Mouse (Mus musculus) urinary bladder, postnatal 25 days (tissue): ENCODE results near the gene Ppp1r9a.
"Not testable (repeated sequence)": the region's sequence is repeated elsewhere in the genome, so short reads cannot be mapped to it uniquely, and the experiment has no call there.

Source experiments
- DNase-seq: peaks from one replicate; pipeline ENCODE4 v3.0.0; 2022; ENCODE audit warnings: low spot score

Gene Ppp1r9a

DNA sequence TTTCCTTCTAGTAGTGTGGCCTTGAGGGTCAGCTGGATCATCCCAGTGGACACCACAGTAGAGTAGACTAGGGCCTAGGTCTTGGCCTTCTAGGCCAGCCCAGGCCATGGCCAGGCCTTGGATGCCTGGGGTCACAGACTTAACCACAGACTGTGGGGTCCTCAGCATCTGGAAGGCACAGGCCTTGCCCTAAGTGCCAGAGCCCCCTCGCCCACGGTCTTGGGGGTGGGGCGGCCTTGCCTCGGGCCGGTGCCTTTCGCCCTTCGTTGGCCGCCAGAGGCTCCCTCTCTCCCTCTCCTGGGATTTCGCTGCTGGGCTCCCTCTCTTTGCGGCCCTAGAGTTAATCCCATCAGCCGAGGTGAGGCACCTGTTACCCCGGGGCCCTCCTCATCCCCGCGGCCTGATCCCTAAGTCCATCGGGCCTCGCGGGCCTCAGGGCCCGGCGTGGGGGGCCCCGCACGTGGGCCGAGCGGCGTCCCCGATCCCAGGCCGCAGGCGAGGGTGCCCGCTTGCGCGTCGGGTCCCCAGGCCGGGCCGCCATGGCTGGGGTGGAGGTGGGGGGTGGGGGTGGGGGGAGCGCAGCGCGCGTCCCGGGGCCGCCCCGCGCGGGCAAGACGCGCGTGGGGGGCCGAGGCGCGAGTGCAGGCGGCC is at the start of gene Ppp1r9a:
Ppp1r9a (plus strand) TSS at position 244 of the 651 bp plus-strand sequence.
- DNase-seq: peak; percentile 39

DNA sequence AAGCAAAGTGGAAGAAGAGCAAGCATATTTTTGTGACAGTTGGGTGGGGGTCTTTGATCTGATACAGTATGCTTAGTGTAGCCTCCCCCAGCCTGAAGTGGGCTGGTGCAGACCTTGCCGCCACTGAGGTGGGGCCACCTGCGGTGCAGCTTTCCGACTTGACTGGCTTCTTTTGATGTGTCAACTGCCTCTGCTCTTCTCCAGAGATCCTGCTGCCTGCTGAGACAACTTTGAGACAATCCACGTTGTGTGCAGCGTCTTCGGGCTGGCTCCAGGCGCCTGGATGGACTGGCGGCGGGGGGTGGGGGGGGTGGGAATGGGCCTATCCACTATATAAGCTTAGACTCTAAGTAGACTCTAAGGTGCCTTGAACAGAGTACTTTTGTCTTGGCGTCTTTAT is 47.5 kb upstream of the Ppp1r9a start:
- DNase-seq: no peak

DNA sequence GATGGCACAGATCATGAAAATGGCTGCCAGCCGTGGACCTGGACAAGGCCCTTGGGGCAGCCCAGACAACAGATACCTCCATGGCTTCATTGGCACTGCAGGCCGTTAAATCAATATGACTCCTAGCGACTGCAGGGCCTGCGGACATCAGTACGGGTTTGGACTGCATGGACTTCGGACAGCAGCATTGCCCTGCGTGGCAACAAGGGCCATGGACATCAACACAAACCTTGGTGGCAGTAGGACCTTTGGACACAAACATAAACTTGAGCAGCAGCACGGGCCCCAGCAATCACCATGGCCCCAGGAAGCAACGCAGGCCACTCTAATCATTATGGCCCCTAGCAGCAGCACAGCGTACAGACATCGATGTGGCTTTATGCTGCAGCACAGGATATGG is 45.8 kb upstream of the Ppp1r9a start:
- DNase-seq: no peak

DNA sequence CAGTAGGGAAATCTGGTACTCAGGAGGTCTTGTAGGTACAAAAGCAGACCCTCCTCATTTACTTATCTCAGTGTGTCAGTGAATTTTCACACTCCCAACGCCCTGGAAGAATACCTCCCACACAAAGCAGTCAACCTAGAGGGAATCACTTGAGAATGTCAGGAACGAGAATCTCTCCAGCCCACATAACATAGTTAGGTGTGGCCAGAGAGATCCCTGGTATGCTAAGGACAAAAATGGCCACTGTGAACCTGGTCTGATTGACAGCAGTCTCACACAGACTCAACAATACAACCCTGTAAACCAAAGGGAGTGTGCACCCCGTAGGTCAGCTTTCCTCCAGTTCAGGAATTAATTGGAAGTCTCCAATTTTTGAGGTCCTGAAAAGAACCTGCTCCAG is 18.4 kb upstream of the Ppp1r9a start:
- no peak for DNase-seq

DNA sequence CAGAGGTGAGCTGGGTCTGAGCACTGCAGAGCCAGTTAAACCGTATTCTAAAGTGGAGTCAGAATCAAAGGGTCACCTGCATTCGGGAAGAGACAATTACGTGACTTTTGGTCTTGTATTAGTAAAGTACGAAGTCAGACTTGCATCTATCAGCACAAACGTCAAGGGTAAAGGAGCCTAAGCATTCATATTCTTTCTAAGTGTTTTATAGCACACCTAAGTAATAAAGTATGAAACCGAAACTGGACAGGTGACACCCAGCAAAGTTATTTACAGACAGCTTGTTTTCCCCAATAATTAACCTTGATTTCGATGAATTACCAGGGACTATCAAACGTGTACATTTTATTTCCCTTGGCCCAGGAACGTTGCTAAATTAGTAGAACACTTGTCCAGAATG is 13.2 kb upstream of the Ppp1r9a start:
- DNase-seq: no peak

DNA sequence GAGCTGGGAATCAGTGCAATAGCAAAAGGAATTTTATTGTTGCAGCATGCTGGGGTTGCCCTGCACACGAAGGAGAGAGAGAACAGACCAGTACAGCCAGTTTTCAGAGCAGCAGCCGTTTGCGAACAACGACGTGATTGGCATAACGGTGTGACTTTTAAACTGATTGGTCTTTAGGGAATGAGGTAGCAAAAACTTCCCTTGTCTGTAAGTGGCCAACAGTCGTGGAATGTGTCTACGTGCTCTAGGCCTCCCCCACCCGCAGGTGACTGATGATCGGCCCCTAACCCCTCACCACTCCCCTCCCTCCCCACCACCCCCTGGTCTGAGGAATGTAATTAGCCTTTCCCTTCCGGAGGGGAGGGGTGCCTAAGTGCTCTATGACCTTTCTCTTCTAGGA is 10.3 kb upstream of the Ppp1r9a start:
- no peak for DNase-seq

DNA sequence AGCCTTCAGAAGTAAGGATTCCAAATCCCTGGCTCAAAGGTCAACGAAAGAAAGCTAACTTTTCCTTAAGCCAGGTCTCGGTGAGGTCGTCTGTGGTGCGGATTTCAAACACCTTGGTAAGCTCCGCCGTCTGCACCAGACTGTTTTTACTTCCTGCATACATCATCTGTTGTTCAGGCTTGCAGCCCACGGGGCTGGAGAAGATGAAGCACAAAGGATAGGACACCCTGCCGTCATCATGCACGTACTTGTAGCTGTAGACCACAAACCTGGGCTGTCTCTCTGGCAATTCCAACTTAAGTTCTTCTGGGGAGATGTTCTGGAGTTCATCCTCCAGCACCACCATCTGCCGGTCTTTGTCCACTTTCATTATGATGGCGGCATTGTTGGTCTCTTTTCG is 9.4 kb upstream of the Ppp1r9a start:
- not testable (repeated sequence) for DNase-seq

DNA sequence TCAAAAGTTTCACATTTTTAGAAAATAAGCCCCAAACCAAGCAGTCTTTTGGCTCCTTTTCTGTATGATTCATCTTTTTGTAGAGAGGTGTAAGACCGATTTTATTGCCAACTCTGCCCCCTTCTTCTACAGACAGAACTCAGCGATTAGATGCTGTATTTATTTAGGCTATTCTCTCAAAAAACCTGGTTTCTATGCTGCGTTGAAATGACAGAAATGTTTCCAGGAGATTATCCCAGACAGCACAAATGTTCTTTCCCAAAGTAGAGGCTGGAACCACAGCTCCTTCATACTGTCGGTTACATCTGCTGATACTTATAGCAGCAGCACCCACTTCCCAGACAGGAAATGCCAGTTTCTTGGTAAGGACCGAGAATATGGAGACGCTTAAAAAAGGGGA is 2.8 kb upstream of the Ppp1r9a start:
- DNase-seq: no peak

DNA sequence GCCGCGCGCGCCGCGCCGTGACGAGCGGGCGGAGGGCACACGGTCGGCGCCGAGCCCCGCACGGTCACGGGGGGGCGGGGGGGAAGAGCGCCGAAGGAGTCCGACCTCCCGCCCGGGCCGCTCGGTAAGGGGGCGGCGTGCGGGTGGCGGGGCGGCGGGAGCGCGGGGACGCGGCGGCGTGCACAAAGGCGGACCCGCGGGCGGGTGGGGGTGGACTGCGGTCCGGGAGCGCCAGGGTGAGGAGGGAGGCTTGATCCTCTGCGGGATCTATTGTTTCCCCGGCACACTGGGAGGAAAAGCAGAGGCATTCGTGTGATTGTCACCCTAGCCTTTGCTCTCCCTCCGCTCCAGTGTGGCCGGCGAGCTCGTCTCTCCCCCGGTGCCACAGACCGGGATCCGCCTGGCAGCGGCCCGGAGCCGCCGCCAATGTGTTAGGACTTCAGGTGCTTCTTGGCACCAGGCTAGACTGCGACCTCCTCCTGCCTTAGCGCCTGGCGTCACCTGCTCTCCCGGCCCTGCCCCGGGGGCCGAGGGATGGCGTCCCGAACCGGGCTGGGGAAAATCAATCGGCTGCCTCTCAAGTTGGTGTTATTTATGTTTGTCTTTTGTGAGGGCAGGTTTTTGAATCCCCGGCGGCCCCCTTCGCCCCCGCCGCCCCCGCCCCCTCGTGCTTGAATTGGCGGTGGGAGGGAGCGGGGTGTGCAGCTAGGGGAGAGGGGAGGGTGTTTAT is 773 bp downstream of the Ppp1r9a start:
- DNase-seq: peak; percentile 38

DNA sequence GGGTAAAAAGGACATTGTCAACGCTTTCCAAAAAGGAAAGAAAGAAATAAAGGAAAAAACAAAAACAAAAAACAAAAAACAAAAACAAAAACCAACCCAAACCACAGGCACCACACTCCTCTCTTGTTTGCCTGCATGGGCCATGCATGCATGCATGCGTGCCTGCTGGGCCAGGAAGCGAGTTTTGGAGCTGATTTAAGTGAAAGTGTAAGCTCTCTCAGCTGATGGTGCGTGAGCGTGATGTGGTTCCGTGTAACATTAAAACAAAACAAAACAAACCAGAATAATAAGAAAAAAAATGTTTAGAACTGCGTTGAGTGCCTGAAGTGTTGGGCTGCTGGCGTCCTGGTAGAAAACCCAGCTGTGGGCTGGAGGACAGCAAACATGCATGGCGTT is 1.3 kb downstream of the Ppp1r9a start:
- peak; percentile 3 for DNase-seq

DNA sequence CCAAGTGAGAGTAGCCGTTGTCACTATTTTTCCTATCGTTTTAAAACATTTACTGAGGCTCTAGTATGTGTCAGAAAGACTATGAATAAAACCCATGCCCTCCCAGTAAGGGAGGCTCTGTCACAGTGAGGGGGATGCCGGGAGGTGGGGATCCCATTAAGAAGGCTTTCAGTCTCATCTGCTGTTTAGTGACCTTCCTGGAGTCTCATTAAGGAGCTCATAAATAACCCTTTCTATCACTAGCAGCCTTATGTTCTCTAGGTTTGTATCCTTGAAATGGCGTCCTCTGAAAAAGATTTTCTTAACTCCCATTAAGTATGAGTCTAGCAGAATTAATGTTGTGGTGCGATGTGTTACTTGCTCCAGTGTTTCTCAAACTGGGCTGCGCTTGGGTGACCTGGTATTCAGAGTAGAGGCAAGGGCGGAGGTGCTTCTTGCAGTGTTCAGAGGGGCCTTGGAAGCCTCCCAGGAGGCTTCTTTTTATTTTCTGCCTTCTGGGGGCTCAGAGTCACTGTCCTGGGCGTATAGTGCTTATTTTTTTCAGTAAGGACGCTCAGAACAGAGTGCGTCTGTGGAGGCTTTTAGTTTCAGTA is 7.4 kb downstream of the Ppp1r9a start:
- DNase-seq: no peak

DNA sequence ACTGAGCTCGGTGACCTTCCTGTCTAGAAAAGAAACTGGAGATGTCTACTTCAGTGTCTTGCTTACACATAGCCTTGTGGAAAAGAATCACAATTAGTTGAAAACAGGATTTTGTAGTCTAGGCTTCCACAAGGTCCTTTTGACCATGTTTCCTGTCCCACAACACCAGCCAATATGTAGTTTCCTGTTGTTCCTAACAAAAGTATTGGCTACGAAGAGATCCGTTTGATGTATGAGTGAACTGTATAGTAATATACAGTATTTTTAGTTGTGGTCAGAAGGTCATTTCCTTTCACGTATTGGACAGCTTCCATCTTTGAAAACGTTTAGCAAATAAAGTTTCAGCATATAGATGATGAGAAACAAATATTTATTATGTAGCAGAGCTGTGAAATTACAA is 15.8 kb downstream of the Ppp1r9a start:
- DNase-seq: no peak

DNA sequence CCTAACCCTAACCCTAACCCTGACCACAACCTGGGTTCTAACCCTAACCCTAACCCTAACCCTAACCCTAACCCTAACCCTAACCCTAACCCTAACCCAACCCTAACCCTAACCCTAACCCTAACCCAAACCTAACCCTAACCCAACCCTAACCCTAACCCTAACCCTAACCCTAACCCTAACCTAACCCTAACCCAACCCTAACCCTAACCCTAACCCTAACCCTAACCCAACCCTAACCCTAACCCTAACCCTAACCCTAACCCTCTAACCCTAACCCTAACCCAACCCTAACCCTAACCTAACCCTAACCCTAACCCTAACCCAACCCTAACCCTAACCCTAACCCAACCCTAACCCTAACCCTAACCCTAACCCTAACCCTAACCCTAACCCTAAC is 21.1 kb downstream of the Ppp1r9a start:
- not testable (repeated sequence) for DNase-seq

DNA sequence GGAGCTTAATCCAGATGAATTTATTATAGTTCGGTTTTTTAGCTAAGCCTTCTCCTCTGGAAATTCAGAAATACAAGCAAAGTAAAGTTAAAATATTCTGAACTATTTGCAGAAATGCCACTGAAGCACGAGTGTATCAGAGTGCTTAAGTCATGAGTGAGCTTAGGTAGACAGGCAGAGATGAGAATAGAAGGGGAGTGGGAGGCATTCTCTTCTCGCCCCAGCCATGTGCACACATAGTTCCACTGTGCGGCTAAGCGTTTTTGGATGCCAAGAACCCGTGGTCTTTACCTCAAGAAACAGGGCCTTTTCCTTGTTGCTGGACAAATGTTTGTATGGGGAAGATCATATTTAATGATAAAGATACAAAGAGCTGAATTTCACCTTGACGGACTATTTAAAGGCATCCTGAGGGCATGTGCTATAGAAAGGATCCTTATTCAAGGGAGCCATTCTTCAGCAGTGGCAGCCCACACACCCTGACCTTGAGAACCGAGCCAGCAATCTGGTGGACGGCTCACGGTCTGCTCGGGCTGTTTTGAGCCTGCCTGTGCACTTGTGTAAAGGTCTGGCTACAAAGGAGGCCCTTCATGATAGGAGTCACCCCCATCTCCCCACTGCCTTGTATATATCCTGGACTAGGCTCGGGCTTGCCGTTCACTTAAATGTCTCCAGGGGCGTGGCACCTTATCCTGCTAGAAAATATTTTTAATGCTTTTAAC is 23.4 kb downstream of the Ppp1r9a start:
- no peak for DNase-seq

DNA sequence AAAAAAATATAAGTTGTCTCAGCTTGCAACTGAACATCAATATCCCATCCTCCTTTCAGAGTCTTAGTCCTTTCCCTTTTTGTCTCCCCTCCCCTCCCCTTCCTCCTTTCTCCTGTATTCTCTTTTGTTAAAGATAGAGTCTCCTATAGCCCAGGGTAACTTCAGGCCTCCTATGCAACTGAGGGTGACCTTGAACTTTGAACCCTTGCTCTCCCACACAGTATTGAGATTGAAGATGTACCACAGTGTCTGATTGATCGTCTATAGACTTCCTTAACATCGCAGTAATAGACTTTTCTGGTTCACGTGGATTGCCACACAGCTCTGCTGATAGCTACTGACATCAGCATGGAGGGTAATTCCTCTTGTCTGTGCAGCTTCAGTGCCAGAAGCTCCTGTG is 27.6 kb downstream of the Ppp1r9a start:
- no peak for DNase-seq

DNA sequence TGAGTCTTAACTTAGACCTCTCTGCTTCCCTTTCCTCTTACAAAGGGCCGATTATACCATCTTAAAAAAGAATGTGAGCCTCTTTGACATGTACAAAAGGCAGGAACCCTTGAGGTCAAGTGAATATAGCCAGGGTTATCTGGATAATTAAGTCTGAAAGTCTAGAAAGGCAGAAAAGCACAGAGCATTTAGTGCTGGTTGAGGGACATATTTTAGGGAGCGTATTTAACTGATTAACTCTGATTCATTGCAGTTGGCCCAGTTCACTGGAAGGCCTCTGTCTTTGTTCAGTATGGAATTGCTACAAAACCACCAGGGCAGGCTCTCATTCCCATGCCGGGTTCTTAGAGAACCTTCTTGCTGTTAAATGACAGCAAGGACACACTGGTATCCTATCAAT is 36.2 kb downstream of the Ppp1r9a start:
- no peak for DNase-seq

DNA sequence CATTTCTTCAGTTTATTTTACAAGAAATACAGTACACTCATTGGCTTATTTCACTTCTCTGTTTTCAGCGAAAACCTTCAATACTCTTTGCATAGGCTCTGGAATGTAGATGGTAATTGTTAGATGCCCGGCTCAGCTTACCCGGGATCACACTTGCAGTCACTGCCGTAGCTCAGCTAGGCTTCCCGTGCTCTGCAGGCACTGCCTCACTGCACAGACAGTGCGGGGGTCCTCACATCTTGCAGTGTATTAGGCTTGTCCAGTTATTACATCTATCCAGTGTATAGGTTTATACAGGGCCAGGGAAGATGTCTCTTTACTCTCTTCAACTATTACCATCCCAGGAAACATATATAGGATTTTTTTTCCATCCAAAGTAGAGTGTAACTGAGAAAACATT is 37.4 kb downstream of the Ppp1r9a start:
- DNase-seq: no peak

DNA sequence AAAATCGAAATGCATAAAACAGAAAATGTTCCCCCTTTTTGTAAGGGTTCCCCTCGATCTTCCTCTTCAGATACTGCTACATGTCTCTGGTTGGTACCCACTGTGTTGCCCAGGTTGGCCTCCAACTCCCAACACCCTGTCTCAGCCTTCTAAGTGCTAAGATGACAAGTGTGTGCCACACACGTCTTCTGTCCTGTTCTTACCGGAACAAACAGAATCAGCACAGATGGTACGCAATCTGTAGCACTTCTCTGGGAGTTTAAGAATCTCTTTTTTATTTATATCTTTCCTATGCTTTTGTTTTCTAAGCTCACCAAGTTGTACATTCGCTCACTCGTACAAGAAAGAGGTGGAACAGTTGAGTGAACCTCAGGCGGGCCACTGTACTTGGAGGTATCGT is 37.9 kb downstream of the Ppp1r9a start:
- DNase-seq: no peak

DNA sequence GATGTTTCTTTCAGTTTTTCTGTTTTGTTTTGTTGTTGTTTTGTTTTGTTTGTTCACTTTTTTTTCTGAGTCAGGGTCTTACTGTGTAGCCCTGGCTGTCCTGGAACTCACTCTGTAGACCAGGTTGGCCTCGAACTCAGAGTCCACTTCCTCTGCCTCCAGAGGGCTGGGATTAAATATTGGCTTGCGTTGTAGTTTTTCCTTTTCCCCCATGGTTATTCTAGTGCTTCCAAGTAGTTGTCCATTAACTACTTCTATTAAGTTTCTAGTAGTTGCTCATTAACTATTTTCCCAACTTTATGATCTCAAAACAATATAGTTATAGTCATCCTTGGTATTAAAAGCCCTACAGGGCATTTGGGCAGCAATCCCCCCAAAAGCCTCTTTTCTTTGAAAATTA is 41.1 kb downstream of the Ppp1r9a start:
- DNase-seq: no peak

DNA sequence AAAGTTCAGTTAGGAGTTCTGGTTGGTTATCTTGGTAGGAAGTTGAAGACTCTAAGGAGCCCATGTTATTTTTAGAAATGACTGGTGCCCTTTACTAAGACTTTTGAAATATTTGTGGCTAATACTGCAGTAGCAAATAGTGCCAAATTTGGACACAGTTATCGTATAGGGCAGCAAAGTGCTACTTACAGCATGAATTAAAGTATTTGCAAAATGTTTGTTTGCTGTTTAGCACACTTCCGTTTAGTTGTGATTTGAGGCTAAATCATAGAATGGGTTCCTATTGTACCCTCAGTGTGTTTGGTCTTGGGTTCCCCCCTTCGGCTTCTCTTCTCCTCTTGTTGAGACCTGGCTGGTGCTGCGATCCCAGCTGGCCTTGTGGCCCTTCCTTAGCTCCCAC is 45.3 kb downstream of the Ppp1r9a start:
- DNase-seq: no peak

DNA sequence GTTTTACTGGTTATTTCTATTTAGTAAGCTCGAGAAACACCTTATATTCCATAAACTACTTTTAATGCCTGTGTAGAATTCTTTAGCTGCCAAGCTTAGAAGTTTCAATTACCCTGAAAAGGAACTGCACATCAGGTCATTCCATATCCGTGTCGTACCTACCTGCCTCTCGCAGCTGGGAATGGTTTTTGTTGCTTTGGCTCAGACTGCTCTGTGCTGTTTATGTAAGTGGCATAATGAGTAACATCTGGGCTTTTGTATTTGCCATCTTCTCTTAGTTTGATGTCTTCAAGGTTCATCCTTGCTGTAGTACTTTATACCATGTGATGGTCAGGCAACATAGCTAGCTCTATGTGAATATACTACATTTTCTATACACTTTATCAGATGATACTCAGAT is 47.0 kb downstream of the Ppp1r9a start:
- no peak for DNase-seq

DNA sequence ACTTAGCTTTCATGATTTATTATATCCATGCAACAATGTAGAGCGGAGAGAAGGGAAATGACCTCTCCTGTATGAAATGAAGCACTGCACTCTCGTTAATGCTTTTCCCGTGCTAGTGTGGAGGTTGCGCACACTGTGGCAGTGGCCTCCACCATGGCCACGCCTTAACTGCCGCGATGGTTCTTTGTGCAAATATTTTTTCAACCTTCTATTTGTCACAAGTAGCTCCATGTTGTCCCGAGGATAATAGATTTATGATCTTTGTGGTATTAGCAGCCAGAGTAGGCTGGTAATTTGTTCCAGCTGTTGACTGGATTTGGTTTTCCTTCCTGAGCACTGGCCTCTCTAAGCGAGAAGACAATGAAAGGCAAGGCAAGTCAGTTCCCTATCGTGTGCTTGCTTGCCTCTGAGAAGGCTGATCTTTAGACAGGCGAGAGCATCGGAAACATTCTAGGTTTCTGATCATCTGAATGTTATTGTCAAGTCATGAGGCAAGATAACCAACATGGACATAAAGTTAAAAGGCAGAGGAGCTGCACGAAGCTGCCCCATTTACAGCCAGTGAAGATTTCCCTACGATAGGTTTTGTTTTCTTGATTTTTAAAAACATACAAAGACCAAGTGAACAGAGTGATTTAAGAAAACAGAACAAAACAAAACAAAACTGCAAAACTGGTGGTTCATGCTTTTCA is 50.5 kb downstream of the Ppp1r9a start:
- DNase-seq: no peak
